Mouse (Mus musculus) liver, embryonic 16.5 days (tissue): Measurements from ENCODE around the gene Dscaml1. TPM values are rescaled to one million over a fixed set of nuclear protein-coding genes. Genes with fewer than 3 reads are reported as not detected.

Source experiments
- ATAC-seq: fragments of 200-750 bp; cut with Nextera tagmentation; 2 replicates; pipeline ENCODE4 v1.8.0; 2017; ENCODE audit warnings: low read depth, mild to moderate bottlenecking, moderate number of reproducible peaks, moderate library complexity
- H3K27ac ChIP-seq: fragments of 300-500 bp; sonication (generic); 2 replicates; pipeline ENCODE4 v1.5.1; 2014; ENCODE audit warnings: mild to moderate bottlenecking, low read length
- H3K27me3 ChIP-seq: fragments of 300-500 bp; sonication (generic); 2 replicates; pipeline ENCODE4 v1.6.1; 2014; ENCODE audit warnings: low read depth, low read length, mixed read lengths; ENCODE audit not compliant: control insufficient read depth, insufficient read depth
- H3K36me3 ChIP-seq: fragments of 300-500 bp; sonication (generic); 2 replicates; pipeline ENCODE4 v1.6.1; 2014; ENCODE audit warnings: mild to moderate bottlenecking; ENCODE audit not compliant: control insufficient read depth, insufficient read depth
- H3K4me1 ChIP-seq: fragments of 300-500 bp; sonication (generic); 2 replicates; pipeline ENCODE4 v1.6.1; 2014; ENCODE audit warnings: low read depth, low read length, mixed read lengths; ENCODE audit not compliant: control insufficient read depth
- H3K4me2 ChIP-seq: fragments of 300-500 bp; sonication (generic); 2 replicates; pipeline ENCODE4 v1.6.1; 2014; ENCODE audit warnings: low read depth, low read length, mixed read lengths
- H3K4me3 ChIP-seq: fragments of 300-500 bp; sonication (generic); 2 replicates; pipeline ENCODE4 v1.5.1; 2014; ENCODE audit warnings: low read depth, mild to moderate bottlenecking, low read length
- H3K9ac ChIP-seq: fragments of 300-500 bp; sonication (generic); 2 replicates; pipeline ENCODE4 v1.6.1; 2014; ENCODE audit warnings: low read depth, low read length
- H3K9me3 ChIP-seq: fragments of 300-500 bp; sonication (generic); replicated peaks from 2 replicates; pipeline ENCODE4 v1.6.1; 2016; ENCODE audit warnings: low read length; ENCODE audit not compliant: control insufficient read depth
- WGBS: fragments of 180-500 bp; shearing (Covaris S2); extraction: QIAGEN DNeasy Blood & Tissue Kit; methylation state at CpG from one replicate; pipeline ENCODE4 v1.1.7; 2014; ENCODE audit not compliant: insufficient replicate concordance; 5-methylcytosine and 5-hydroxymethylcytosine counted together
- polyA plus RNA-seq: library from polyadenylated mRNA; unstranded; fragments of >200 nt; fragmentation: Nextera tagmentation; extraction: Ambion mirVana; gene quantifications from 2 replicates; pipeline ENCODE4 v1.2.1, GENCODE M21; 2015

Gene Dscaml1
- polyA plus RNA-seq, 1 experiment from 2014 or later, result not detected

DNA sequence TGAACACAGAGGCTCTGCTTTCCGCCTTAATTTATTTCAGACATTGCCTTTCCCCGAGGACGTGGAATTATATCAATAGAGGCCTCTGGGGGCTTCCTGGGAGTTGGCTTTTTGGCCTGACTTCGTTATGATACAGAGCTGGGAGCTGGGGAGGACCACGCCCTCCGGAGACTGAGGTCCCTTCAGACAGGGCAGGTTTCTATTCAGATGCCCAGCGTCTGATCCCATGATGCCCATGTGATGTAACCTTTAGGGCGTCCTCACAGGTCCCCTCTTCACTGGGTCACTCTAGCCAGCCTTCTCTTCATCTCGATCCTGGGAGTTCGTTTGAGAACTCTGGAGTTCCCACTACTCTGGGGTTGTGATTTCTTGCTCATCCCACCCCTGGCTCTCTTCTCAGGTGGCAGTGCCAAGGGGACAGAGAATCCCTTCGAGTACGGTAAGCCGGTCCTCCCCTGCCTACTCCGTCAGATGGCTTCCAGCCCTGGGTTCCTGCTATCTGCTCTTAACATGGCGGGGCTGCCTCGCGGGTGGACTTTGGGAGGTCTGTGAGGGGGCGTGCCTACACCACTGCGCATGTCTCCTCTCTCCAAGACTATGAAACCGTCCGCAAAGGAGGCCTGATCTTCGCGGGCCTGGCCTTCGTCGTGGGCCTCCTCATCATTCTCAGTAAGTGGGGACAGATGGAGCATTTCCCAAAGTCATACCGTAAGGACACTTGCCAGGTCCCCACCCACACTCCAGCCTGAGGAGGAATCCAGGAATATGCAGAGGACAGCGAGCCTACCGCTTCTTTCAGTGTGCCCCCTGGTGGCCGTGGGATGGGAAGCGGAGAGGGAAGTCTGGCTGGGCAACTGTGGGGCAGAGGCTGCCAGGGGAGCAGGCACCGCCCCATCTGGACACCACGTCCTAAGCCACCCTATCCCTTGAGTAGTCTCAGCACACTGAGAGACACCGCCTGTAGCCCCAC is 18.4 kb upstream of the Dscaml1 start:
- H3K9ac ChIP-seq, result no peak overlapping the region
- H3K4me1 ChIP-seq, result no peaks in the 10 kb centered on the region
- no peaks in the 10 kb centered on the region for H3K9me3 ChIP-seq
- H3K36me3 ChIP-seq, result no peaks in the 10 kb centered on the region
- 30% methylated on average over 33 of the region's 33 CpGs for WGBS
- H3K4me2 ChIP-seq, result peak overlapping the region; percentile 38
- ATAC-seq, result no peak
- H3K27ac ChIP-seq, result no peak overlapping the region
- H3K4me3 ChIP-seq, result no peak overlapping the region
- H3K27me3 ChIP-seq, result no peaks in the 10 kb centered on the region

GRCm38 (mm10) chr9:45410193-45410592 is 16.2 kb upstream of the Dscaml1 start:
- H3K4me1 ChIP-seq, result no peaks in the 10 kb centered on the region
- no peak for ATAC-seq
- H3K9me3 ChIP-seq, result no peaks in the 10 kb centered on the region
- no peak overlapping the region for H3K9ac ChIP-seq
- WGBS, result 63% methylated on average over 5 of the region's 5 CpGs
- no peaks in the 10 kb centered on the region for H3K36me3 ChIP-seq
- no peak overlapping the region for H3K4me3 ChIP-seq
- no peak overlapping the region for H3K27ac ChIP-seq
- no peaks in the 10 kb centered on the region for H3K27me3 ChIP-seq
- no peak overlapping the region for H3K4me2 ChIP-seq

DNA sequence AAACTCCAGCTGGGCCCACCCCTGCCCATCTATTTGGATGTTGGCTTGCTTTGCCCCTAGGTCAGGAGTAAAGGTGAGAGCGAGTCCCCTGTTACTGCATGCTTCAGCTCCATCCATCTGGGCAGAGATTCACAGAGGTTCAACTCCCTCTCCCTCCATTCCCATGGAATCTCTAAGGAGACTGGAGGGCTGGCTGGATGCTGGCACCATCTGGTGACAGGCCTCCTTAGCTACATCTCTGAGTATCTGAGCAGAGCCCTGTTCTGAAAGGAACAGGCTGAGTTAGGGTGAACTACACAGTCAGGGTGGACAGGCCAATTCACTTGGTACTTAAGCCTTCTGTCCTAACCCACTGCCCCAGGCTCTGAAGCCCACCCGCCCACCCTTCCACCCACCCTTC is 15.8 kb upstream of the Dscaml1 start:
- Histone ChIP-seq H3K4me1 (no peaks in the 10 kb centered on the region), H3K4me2 (no peak overlapping the region), H3K27me3 (no peaks in the 10 kb centered on the region), H3K9ac (no peak overlapping the region), H3K27ac (no peak overlapping the region), H3K9me3 (no peaks in the 10 kb centered on the region), H3K4me3 (no peak overlapping the region), H3K36me3 (no peaks in the 10 kb centered on the region)
- ATAC-seq, result no peak
- WGBS, result 65% methylated on average over 2 of the region's 2 CpGs

- no peak overlapping the region for H3K4me3 ChIP-seq
- no peaks in the 10 kb centered on the region for H3K36me3 ChIP-seq
- H3K4me2 ChIP-seq, result no peak overlapping the region
- no peaks in the 10 kb centered on the region for H3K9me3 ChIP-seq
- H3K27me3 ChIP-seq, result no peaks in the 10 kb centered on the region
- no peak for ATAC-seq
- WGBS, result 61% methylated on average over 3 of the region's 3 CpGs
- H3K27ac ChIP-seq, result no peak overlapping the region
- H3K4me1 ChIP-seq, result no peaks in the 10 kb centered on the region
- no peak overlapping the region for H3K9ac ChIP-seq
These were observed 15.3 kb upstream of the Dscaml1 start for GRCm38 (mm10) chr9:45411111-45411510.

GRCm38 (mm10) chr9:45411803-45412202 is 14.6 kb upstream of the Dscaml1 start:
- Histone ChIP-seq H3K4me3 (no peak overlapping the region), H3K4me2 (no peak overlapping the region), H3K9me3 (no peaks in the 10 kb centered on the region), H3K27me3 (no peaks in the 10 kb centered on the region), H3K4me1 (no peaks in the 10 kb centered on the region), H3K27ac (no peak overlapping the region), H3K36me3 (no peaks in the 10 kb centered on the region), H3K9ac (no peak overlapping the region)
- 18% methylated on average over 7 of the region's 7 CpGs for WGBS
- ATAC-seq, result no peak

GRCm38 (mm10) chr9:45412287-45412686 is 14.1 kb upstream of the Dscaml1 start:
- no peak for ATAC-seq
- no peak overlapping the region for H3K27ac ChIP-seq
- H3K9ac ChIP-seq, result no peak overlapping the region
- H3K4me2 ChIP-seq, result no peak overlapping the region
- no peaks in the 10 kb centered on the region for H3K4me1 ChIP-seq
- no peak overlapping the region for H3K4me3 ChIP-seq
- no peaks in the 10 kb centered on the region for H3K9me3 ChIP-seq
- WGBS, result 3% methylated on average over 10 of the region's 10 CpGs
- H3K27me3 ChIP-seq, result no peaks in the 10 kb centered on the region
- no peaks in the 10 kb centered on the region for H3K36me3 ChIP-seq

DNA sequence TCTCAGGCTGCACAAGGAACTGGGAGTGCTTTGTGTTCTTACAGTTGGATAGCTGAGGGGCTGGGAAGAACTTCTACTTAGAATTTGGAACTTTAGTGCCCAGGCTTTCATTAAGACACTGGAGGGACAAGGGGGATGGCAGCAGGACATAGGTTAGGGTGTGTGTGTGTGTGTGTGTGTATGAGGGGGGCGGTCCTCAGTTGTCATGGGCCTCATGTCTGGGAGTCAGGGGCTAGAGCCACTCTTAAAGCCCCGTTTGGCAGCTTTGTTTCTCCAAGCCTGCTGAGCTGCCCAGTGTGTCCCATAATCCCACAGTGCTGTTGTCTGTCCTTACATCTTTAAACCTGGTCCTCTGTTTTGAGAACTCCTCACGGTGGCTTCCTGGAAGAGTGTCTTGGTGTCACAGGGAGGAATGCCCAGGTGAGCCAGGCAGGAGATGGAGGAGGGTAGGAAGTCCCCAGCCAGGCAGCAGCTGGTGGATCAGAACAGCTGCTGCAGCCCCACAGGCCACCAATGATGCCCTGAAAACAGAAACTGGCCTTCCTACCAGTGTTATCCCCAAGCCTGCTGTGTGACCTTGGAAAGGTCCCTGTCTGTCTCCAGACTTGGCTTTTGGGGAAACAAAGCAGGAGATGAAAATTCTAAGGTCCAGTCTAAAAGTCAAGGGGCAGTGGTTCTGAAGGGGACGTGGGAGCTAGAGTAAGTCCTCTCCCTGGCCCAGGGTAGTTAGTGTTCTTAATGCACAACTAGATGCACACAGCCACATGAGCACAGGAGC is 13.5 kb upstream of the Dscaml1 start:
- no peaks in the 10 kb centered on the region for H3K4me1 ChIP-seq
- 66% methylated on average over 4 of the region's 4 CpGs for WGBS
- ATAC-seq, result no peak
- H3K4me2 ChIP-seq, result no peak overlapping the region
- no peaks in the 10 kb centered on the region for H3K27me3 ChIP-seq
- H3K9me3 ChIP-seq, result no peaks in the 10 kb centered on the region
- no peak overlapping the region for H3K9ac ChIP-seq
- H3K4me3 ChIP-seq, result no peak overlapping the region
- no peak overlapping the region for H3K27ac ChIP-seq
- H3K36me3 ChIP-seq, result no peaks in the 10 kb centered on the region

- Histone ChIP-seq H3K9ac (no peak overlapping the region), H3K36me3 (no peaks in the 10 kb centered on the region), H3K4me1 (no peaks in the 10 kb centered on the region), H3K9me3 (no peaks in the 10 kb centered on the region), H3K27ac (no peak overlapping the region), H3K4me3 (no peak overlapping the region), H3K27me3 (no peaks in the 10 kb centered on the region), H3K4me2 (no peak overlapping the region)
- no peak for ATAC-seq
- WGBS, result 41% methylated on average over 5 of the region's 5 CpGs
These were observed 12.8 kb upstream of the Dscaml1 start for GRCm38 (mm10) chr9:45413478-45414140.
